Mouse (Mus musculus) adrenal gland, postnatal 36 days (tissue): ENCODE measurements around the gene Tbata. TPM values are rescaled to one million over a fixed set of nuclear protein-coding genes. Genes with fewer than 3 reads are reported as not detected.

Source experiments
- DNase-seq, 2 experiments: peaks; one replicate each; pipeline ENCODE4 v3.0.0; 2021; ENCODE audit warnings: mixed read lengths in 1 of 2
- long read RNA-seq, 2 experiments: library from polyadenylated mRNA; stranded (forward); transcript quantifications; one replicate each; pipeline ENCODE4 v2.0.0; 2021; ENCODE audit warnings: borderline sequencing depth in 2 of 2
- total RNA-seq, 2 experiments: library from RNA; stranded (reverse); gene quantifications; 2 replicates each; pipeline ENCODE4 v1.2.3; 2021

Tbata gene
- not detected for total RNA-seq
- long read RNA-seq, experiment 1 = 0 reads
- long read RNA-seq, experiment 2 = 0 reads

- no peak for DNase-seq
These were observed at the start of gene Tbata for GRCm38 (mm10) chr10:61171654-61172053. Gene Tbata, plus strand, starts transcription at chr10:61171954.

DNA sequence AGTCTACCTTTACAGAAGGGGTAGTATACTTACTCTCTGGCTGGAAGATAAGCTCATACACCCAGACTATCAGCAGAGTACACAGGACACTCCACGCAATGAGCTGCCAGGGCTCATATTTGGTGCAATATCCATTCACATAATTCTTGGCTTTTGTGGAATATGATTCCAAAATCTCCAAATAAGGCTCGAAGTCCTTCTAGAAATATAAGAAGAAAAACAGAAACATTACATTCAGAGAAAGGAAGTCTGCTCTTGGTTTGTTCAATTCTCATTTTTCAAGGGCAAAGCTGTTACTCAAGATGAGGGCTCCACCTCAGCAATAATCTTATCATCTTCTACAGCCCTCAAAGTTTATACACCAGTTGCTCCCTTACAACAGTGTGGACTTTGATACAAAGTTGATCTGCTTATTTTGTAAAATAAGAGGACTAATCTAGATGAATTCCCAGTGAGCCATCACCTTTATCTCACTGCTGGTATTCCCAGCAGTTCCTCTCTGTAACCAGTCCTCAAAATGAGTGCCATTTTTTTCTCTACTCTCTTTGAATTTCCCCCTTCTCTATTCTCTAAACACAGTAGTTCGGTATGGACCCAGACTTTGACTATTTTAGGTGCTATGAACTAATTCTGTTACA is 48.4 kb upstream of the Tbata start:
- no peak for DNase-seq

DNA sequence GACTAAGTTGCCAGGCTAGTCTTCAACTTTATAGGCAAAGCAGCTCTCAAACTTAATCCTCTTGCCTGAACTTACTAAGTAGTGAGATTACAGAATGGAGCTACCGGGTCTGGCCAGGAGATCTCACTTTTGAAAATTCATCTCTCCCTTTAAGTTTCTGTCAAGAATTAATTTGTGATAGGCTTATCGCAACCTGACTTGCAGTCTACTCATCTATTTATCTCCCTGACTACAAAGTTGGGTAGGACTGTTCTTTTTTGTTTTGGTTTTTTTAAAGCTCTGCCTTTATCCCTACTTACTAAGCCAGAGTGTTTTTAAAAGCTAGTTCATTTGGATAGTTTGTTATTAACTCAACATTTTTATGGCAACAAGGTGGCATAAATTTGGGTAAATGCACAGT is 47.3 kb upstream of the Tbata start:
- DNase-seq = no peak

GRCm38 (mm10) chr10:61128701-61129365 is 42.9 kb upstream of the Tbata start:
- no peak for DNase-seq

DNA sequence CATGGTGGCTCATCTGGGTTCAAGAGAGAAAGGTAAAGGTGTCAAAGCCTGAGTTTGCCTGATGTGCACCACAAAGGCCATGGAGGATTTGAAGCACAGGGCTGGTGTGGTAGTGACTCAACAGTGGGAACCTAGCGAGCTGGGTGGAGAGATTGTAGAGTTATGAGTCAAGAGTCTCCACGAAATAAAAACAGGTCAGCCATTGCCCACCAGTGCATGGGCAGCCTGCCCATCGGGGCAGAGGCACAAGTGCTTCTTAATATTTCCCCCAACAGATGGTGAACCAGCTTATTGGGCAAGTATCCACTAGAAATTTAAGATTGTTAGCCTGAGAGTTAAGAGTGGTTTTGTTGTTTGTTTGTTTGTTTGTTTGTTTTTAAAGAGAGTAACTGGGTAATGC is 40.8 kb upstream of the Tbata start:
- DNase-seq = peak in 1 of 2 experiments; percentile 19

- no peak for DNase-seq
These were observed 37.7 kb upstream of the Tbata start for GRCm38 (mm10) chr10:61134041-61134440.

DNA sequence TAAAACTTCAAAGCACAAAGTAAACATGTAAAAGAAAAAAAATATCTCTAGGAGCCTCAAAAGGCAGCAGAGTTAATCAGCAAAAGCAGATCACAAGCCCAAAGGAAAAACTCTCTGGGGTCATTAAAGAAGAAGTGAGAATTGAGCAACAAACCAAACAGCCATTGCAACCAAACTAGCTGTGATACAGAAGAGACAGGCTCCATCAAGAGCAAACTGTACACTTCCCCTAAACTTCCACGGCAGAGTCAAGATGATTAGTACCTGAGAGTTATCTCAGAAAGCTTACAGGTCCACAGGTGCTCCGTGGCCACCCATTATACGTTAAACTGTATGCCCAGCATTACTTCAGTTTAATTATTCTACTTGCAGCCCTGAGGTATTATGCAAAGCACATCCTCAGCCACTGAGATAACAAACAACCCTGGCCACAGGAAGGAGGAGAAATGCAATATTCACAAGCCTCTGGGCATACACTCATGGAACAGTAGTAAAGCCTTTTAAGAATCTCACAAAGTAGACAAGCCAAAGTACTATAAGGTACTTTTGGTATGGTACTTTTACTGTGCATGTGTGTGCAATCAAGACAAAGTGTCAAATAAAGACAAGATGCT is 36.4 kb upstream of the Tbata start:
- no peak for DNase-seq

DNA sequence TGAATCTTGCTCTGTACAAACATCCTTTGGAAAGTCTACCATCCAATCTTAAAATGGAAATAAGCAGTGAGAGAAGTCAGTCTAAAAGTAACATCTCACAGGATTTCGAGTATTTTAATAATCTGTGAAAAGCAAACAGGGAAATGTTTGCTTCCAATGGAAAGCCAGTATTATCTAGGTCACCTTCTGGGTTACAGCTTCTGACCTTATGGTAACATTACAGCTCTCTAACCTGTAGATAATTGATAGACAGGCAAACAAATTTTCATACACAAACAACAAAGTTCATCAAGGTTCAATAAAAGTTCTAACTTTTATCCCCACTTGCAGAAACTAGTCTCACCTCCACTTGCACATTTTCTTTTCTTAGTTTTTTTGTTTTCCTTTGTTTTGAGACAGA is 34.2 kb upstream of the Tbata start:
- no peak for DNase-seq

DNA sequence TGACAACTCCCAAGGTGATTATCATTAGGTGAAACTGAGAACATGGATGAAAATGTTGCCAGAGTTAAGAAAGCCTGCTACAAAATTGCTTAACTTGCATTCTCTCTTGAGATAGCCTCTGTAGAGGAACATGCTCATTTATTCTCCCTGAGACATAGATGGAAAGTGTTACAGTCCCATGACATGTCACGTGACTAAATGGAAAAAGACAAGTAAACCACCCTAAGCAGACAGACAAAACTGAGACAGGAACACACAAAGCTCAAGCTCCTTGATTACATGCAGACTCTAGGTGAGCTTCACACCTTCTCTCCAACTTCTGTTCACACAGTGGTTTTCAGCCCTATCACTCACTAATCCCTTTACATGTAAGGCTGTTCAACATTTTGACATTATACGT is 28.4 kb upstream of the Tbata start:
- DNase-seq = no peak

DNA sequence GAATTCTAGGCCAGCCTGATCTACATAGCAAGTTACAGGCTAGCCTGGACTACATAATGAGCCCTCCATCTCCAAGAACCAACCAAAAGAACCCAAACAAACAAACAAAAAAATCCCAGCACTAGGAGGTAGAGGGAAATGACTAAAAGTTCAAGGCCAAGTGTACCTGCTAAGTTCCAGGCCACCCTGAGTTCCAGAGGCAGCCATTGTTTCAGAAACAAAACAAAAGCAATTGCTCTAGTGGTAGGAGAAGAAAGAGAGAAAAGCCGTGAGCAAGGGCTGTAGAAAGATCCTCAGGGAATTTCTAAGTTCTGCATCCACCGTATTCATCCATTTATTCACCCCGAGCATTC is 26.0 kb upstream of the Tbata start:
- no peak for DNase-seq

GRCm38 (mm10) chr10:61146119-61146806 is 25.5 kb upstream of the Tbata start:
- peak; percentile 67 to 82 for DNase-seq

DNA sequence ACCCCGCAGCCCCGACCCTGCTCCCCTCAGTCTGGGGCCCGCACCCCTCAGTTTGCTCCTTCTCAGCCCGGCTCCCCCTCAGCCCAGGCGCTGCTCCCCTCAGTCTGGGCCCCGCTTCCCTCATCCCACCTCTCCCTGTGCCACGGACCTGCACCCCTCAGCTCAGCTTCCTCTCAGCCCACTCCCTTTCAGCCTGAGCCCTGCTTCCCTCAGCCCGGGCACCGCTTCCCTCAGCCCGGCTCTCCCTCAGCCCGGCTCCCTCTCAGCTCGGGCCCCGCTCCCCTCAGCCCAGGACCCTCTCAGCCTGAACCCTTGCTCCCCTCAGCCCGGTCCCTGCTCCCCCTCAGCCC is 25.0 kb upstream of the Tbata start:
- DNase-seq = no peak

DNA sequence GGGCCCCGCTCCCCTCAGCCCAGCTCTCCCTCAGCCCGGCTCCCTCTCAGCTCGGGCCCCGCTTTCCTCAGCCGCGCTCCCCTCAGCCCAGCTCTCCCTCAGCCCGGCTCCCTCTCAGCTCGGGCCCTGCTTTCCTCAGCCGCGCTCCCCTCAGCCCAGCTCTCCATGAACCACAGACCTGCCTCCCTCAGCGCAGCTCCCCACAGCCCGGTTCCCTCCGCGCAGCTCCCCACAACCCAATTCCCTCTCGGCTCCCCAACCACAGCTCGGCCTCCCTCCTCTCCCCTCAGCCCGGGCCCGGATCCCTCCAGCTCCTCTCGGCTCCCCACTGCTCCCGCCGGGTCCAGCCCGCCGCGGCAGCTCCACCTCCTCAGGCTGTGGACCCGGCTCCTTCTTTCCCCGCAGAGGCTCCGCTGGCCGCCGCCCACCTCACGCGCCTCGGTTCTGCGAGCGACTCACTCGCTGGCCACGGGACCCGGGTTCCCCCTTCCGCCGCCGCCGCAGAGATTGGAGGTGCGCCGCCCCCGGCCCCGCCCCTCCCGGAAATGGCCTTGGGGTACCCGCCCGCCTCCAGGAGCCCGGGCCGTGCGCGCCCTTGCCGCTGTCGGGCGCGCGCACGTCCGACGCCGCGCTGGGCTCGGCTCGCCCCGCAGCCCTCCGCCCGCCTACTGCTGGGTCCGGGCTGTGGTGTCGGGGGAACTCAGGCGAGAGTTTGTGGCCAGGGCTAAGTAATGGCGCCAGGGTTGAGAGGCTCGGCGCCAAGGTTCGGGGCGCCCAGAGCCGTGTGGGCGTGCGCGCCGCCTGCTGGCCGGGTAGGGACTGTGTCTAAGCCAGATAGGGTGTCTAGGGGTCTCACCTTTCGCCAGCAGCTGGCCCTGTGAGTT is 24.4 kb upstream of the Tbata start, which contains the start of gene Sgpl1:
Gene Sgpl1 (minus strand): TSS at position 547 of the 884 bp plus-strand sequence.
- DNase-seq = peak; percentile 95 to 97

DNA sequence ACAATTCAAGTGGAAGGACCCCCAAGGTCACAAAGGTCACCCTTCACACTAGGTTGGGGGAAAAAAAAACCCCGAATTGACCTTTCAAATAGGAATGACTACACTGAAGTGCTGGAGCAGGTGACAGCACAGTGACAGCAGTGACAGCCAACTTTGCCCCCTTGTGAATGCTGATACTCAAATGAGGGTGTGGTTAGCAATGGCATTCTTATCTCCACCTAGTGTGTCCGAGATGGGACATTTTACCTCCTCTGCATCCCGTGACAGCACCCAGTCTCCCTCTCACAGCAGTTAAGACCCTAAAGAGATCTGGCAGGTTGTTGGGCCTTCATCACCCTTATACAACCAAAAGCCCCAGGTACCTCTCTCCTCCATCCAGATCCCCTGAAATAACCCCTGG is 22.3 kb upstream of the Tbata start:
- DNase-seq = no peak

- peak in 1 of 2 experiments; percentile 29 for DNase-seq
These were observed 21.1 kb upstream of the Tbata start for GRCm38 (mm10) chr10:61150616-61151015.

DNA sequence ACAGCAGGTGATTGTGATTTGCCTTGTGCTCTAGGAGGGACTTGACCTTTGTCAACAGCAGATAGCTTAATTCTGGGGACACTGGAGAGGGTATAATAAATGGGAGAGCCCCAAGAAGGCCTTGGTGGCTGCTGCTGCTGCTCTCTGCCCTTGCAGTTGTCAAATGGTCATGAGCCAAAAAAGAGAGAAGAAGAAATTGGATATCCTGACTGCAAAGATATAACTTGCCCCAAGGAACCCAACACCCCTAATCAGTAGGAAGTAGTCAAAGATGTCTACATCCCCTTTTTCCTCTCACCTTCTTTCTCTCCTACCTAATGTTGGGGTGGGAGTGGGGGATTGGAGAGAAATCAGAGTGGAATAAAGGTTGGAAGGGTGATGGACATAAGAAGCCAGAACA is 19.6 kb upstream of the Tbata start:
- no peak for DNase-seq

DNA sequence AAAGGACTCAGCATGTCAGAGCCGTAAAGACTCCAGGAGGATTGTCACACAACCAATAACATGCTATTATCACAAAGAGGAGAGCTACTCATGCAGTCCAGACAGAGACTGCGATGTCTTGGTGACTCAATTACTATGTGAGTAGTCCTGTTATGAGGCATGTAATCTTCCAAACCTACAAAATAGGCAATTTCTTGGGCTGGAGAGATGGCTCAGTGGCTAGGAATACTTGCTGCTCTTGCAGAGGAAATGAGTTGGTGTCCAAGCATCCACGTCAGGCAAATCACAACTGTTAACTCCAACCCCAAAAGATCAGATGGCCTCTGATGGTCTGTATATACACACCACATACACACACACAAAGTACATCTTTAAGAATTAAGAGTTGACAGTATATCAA is 16.1 kb upstream of the Tbata start:
- no peak for DNase-seq

DNA sequence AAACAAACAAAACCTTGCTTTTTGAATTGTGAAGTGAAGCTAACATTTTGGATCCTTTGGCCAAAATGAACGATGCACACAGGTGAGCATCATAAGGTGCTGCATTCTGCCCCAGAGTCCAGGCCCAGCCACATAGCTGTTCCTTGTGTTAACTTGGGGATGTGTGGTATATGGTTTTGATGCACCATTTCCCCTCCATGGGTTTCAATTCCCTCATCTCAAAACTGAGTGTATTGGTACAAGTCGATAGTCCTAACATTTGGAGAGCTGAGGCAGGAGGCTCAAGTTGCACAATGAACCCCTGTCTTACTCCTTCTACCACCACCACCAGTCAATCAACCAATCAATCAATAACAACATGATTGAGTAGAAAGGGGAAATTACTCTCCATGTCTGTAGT is 15.3 kb upstream of the Tbata start:
- no peak for DNase-seq

GRCm38 (mm10) chr10:61158594-61158993 is 13.2 kb upstream of the Tbata start:
- no peak for DNase-seq

- DNase-seq = no peak
These were observed 11.7 kb upstream of the Tbata start for GRCm38 (mm10) chr10:61160089-61160488.

GRCm38 (mm10) chr10:61160671-61161070 is 11.1 kb upstream of the Tbata start:
- DNase-seq = peak; percentile 36 to 57

DNA sequence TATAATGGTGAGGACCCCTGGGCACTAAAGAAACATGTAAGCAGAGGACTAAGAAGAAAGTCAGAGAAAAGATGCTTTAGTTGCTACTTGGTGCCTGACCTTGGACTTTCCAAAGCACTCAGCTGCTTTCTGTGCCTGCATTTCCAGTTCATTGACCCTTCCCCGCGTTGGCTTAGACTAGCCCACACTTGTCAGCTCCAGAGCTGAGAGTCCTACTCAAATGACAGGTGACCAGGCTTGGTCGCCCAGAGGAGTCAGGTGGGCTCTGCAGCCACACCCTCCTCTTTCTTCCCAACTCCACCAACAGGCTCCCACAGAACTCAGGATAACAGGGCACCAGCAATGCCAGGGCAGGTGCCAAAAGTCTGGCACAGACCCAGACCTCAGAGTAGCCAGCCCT is 9.4 kb upstream of the Tbata start:
- DNase-seq = peak in 1 of 2 experiments; percentile 19
